Mouse (Mus musculus): ENCODE results near the gene Fahd1. TPM values are rescaled to one million over a fixed set of nuclear protein-coding genes. Genes with fewer than 3 reads are reported as not detected.

The Fahd1 gene
- polyA plus RNA-seq, 1 experiment from 2014 or later, result 16.6 TPM

DNA sequence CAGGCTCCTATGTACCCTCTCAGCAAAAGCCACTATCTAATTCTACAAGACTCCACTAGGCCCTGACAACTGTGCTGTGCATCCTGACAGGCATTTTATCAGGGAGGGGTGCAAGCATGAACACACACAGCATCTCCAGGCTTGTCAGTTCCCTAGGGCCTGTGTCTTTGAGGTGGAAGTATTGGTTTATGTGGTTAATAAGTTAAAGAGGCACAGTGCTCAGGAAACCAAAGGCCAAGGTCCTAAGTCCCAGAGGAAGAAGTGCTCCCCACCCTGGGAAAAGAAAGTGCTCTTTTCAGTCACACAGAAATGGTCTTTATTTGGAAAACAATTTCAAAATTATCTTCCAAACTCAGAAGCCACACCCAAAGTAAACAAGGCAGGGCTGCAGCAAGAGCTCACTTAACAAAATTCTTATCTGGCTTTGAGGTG is 1.5 kb downstream of the Fahd1 start:
- ATAC-seq (ENCODE audit: insufficient number of reproducible peaks, low FRiP score, low TSS enrichment, low read depth), result no peak
- DNase-seq (ENCODE audit: low spot score), result no peak
- Histone ChIP-seq H3K4me3 (ENCODE audit: low read depth, low read length) (no peak overlapping the region), H3K36me3 (ENCODE audit: control insufficient read depth, insufficient read depth, low read length) (no peaks in the 10 kb centered on the region), H3K4me2 (ENCODE audit: low read depth, severe bottlenecking) (peak overlapping the region; percentile 87; the same call in 1 of the 2 replicates), H3K27me3 (ENCODE audit: control insufficient read depth, insufficient read depth, low read length) (0 out of 2 replicates have a peak, but pooled peaks cover 6% of the 10 kb centered on the region), H3K9me3 (ENCODE audit: control insufficient read depth, low read length) (no peaks in the 10 kb centered on the region), H3K4me1 (ENCODE audit: control insufficient read depth, insufficient read depth, low read length) (peaks cover 3% of the 10 kb centered on the region; the same call in 1 of the 2 replicates), H3K9ac (ENCODE audit: low read length) (no peak overlapping the region), H3K27ac (replicated peaks; ENCODE audit: low read depth, low read length) (no peak overlapping the region)

DNA sequence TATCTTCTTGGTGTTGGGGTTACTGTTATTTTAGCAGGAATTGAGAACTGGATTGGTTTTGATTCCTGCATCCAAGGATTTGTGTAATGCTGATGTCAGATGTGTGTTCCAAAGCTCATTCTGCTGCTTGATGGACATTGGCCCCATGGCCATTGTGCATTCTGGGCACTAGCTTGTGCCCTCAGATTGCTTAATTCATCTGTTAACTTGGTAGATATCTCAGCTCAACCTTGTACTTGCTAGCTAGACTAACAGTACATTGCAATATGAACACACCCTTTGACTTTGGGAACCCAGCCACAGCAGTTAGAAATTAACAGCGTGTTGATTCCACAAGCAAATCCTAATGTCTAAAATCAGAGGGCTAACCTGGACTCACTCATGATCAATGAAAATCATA is 2.8 kb downstream of the Fahd1 start:
- H3K36me3 ChIP-seq (ENCODE audit: control insufficient read depth, insufficient read depth, low read length), result no peaks in the 10 kb centered on the region
- DNase-seq (ENCODE audit: low spot score) (no peak), ATAC-seq (ENCODE audit: insufficient number of reproducible peaks, low FRiP score, low TSS enrichment, low read depth) (no peak)
- H3K27ac ChIP-seq (replicated peaks; ENCODE audit: low read depth, low read length), result no peak overlapping the region
- 0 out of 2 replicates have a peak, but pooled peaks cover 6% of the 10 kb centered on the region for H3K27me3 ChIP-seq (ENCODE audit: control insufficient read depth, insufficient read depth, low read length)
- peaks cover 3% of the 10 kb centered on the region; the same call in 1 of the 2 replicates for H3K4me1 ChIP-seq (ENCODE audit: control insufficient read depth, insufficient read depth, low read length)
- H3K9ac ChIP-seq (ENCODE audit: low read length), result no peak overlapping the region
- no peaks in the 10 kb centered on the region for H3K9me3 ChIP-seq (ENCODE audit: control insufficient read depth, low read length)
- WGBS, result 98% methylated on average over 1 of the region's 1 CpGs
- H3K4me2 ChIP-seq (ENCODE audit: low read depth, severe bottlenecking), result no peak overlapping the region
- no peak overlapping the region for H3K4me3 ChIP-seq (ENCODE audit: low read depth, low read length)

DNA sequence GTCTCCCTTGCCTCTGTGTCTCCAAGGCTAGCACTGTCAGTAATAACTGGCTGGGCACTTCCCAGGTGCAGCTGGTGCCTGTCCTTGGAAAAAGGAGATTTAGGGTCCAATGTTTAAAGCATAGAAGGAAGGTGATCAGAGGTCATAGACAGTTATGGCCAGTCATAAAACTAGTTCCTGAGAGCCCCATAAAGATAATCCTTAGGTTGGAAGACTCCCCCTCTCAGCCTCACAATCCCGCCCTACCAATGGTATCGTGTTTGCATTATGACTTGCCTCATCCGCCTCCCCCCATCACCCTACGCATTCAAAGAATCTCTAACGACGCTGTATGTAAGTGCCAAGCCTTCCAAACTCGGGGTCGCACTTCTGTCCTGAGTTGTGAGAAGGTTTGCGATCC is 5.6 kb downstream of the Fahd1 start:
- Histone ChIP-seq H3K9ac (ENCODE audit: low read length) (no peak overlapping the region), H3K4me2 (ENCODE audit: low read depth, severe bottlenecking) (no peak overlapping the region), H3K36me3 (ENCODE audit: control insufficient read depth, insufficient read depth, low read length) (no peaks in the 10 kb centered on the region), H3K27ac (replicated peaks; ENCODE audit: low read depth, low read length) (no peak overlapping the region), H3K4me3 (ENCODE audit: low read depth, low read length) (no peak overlapping the region), H3K27me3 (ENCODE audit: control insufficient read depth, insufficient read depth, low read length) (no peaks in the 10 kb centered on the region), H3K4me1 (ENCODE audit: control insufficient read depth, insufficient read depth, low read length) (peaks cover 3% of the 10 kb centered on the region; the same call in 1 of the 2 replicates), H3K9me3 (ENCODE audit: control insufficient read depth, low read length) (no peaks in the 10 kb centered on the region)
- no peak for ATAC-seq (ENCODE audit: insufficient number of reproducible peaks, low FRiP score, low TSS enrichment, low read depth)
- WGBS, result 32% methylated on average over 9 of the region's 9 CpGs
- no peak for DNase-seq (ENCODE audit: low spot score)

DNA sequence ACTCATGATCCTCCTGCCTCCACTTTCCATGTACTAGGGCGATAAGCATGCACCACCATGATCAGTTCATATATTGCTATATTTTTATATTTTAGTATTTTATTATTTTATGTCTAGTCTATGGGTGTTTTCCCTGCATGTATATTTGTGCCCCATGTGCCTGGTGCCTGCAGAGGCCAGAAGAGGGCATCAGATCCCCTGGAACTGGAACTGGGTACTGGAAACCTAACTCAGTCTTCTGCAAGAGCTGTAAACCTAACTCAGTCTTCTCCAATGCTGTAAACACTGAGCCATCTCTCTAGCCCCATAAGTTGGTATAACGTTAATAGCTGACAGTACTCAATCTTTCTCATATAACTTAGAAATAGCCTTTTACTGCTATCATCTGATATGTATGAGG is 7.5 kb downstream of the Fahd1 start:
- DNase-seq (ENCODE audit: low spot score) (no peak), ATAC-seq (ENCODE audit: insufficient number of reproducible peaks, low FRiP score, low TSS enrichment, low read depth) (no peak)
- no peaks in the 10 kb centered on the region for H3K36me3 ChIP-seq (ENCODE audit: control insufficient read depth, insufficient read depth, low read length)

DNA sequence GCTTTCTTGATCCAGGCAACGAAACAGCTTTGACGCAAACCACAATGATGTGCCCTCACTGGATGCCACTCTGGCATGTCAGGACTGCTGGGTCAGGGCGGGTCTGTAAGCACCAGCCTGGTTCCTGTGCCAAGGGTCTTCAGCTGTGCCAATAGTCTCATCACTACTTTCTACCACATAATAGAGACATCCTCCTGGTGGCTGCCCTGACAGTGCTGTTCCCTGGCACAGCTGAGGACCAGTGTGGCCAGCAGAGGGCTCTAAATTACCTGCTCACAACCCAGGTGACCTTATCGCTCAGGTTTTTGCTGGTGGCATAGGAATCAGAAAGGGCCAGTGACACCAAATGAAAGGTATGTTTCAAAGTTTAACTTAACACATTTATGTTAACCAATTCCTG is 9.0 kb downstream of the Fahd1 start:
- no peaks in the 10 kb centered on the region for H3K27me3 ChIP-seq (ENCODE audit: control insufficient read depth, insufficient read depth, low read length)
- no peak overlapping the region for H3K27ac ChIP-seq (replicated peaks; ENCODE audit: low read depth, low read length)
- 50% methylated on average over 4 of the region's 4 CpGs for WGBS
- H3K4me1 ChIP-seq (ENCODE audit: control insufficient read depth, insufficient read depth, low read length), result no peaks in the 10 kb centered on the region
- no peak overlapping the region for H3K9ac ChIP-seq (ENCODE audit: low read length)
- H3K9me3 ChIP-seq (ENCODE audit: control insufficient read depth, low read length), result no peaks in the 10 kb centered on the region
- H3K36me3 ChIP-seq (ENCODE audit: control insufficient read depth, insufficient read depth, low read length), result no peaks in the 10 kb centered on the region
- H3K4me3 ChIP-seq (ENCODE audit: low read depth, low read length), result no peak overlapping the region
- DNase-seq (ENCODE audit: low spot score) (no peak), ATAC-seq (ENCODE audit: insufficient number of reproducible peaks, low FRiP score, low TSS enrichment, low read depth) (no peak)
- H3K4me2 ChIP-seq (ENCODE audit: low read depth, severe bottlenecking), result no peak overlapping the region

More for the DNA sequence above, 7.5 kb downstream of the Fahd1 start:
- no peaks in the 10 kb centered on the region for H3K27me3 ChIP-seq (ENCODE audit: control insufficient read depth, insufficient read depth, low read length)
- H3K9me3 ChIP-seq (ENCODE audit: control insufficient read depth, low read length), result no peaks in the 10 kb centered on the region
- H3K4me1 ChIP-seq (ENCODE audit: control insufficient read depth, insufficient read depth, low read length), result no peaks in the 10 kb centered on the region
- H3K4me2 ChIP-seq (ENCODE audit: low read depth, severe bottlenecking), result no peak overlapping the region
- H3K9ac ChIP-seq (ENCODE audit: low read length), result no peak overlapping the region
- no peak overlapping the region for H3K4me3 ChIP-seq (ENCODE audit: low read depth, low read length)
- no peak overlapping the region for H3K27ac ChIP-seq (replicated peaks; ENCODE audit: low read depth, low read length)
- WGBS, result 61% methylated on average over 2 of the region's 2 CpGs

DNA sequence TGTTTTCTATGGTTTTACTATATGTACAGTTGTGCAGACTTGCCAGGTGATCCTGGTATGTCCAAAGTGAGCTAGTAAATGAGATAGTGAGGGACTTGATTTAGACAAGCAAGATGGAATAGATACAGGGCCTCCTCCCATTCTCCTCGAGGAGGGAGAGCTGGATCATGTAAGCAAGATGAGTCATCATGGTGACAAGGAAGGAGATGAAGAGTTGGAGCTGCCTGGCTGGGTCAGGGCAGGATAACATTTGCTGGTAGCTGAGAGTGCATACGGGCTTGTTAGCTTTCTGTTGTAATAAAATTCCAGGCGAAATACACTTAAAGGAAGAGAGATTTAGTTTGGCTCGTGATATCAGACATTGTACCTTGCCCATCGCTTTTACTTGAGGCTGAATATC is 9.8 kb downstream of the Fahd1 start:
- Histone ChIP-seq H3K27me3 (ENCODE audit: control insufficient read depth, insufficient read depth, low read length) (no peaks in the 10 kb centered on the region), H3K9me3 (ENCODE audit: control insufficient read depth, low read length) (no peaks in the 10 kb centered on the region), H3K4me2 (ENCODE audit: low read depth, severe bottlenecking) (no peak overlapping the region), H3K4me3 (ENCODE audit: low read depth, low read length) (no peak overlapping the region), H3K27ac (replicated peaks; ENCODE audit: low read depth, low read length) (no peak overlapping the region), H3K36me3 (ENCODE audit: control insufficient read depth, insufficient read depth, low read length) (no peaks in the 10 kb centered on the region), H3K9ac (ENCODE audit: low read length) (no peak overlapping the region), H3K4me1 (ENCODE audit: control insufficient read depth, insufficient read depth, low read length) (no peaks in the 10 kb centered on the region)
- DNase-seq (ENCODE audit: low spot score), result no peak
- 63% methylated on average over 5 of the region's 5 CpGs for WGBS
- ATAC-seq (ENCODE audit: insufficient number of reproducible peaks, low FRiP score, low TSS enrichment, low read depth), result no peak

DNA sequence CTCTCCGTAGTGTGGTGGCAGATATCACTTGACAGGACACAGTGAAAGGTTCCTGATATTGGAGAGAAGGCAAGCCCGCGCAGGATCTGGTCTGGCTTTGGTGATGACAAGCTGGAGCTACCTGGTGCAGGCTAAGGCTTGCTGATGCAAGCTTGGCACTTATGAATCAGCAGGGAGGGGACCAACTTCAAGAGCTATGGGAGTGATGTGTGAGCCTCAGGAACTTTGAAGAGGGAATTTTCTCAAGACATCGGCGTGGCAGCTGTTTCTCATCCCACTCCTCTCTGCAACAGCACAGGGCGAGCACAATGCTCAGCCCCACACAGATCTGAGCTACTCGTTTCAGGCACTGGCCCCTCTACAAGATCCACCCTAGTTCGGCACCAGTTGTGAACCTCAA is 10.3 kb downstream of the Fahd1 start, which contains the start of gene Hagh:
Gene Hagh, plus strand, starts transcription at position 302 of the 400 bp plus-strand sequence.
- no peak for ATAC-seq (ENCODE audit: insufficient number of reproducible peaks, low FRiP score, low TSS enrichment, low read depth)
- Histone ChIP-seq H3K4me3 (ENCODE audit: low read depth, low read length) (no peak within 1 kb of the TSS), H3K9me3 (ENCODE audit: control insufficient read depth, low read length) (no peaks in the 10 kb centered on the region), H3K9ac (ENCODE audit: low read length) (no peak within 1 kb of the TSS), H3K27me3 (ENCODE audit: control insufficient read depth, insufficient read depth, low read length) (no peaks in the 10 kb centered on the region), H3K4me2 (ENCODE audit: low read depth, severe bottlenecking) (no peak within 1 kb of the TSS), H3K27ac (replicated peaks; ENCODE audit: low read depth, low read length) (no peak within 1 kb of the TSS), H3K36me3 (ENCODE audit: control insufficient read depth, insufficient read depth, low read length) (no peaks in the 10 kb centered on the region), H3K4me1 (ENCODE audit: control insufficient read depth, insufficient read depth, low read length) (no peaks in the 10 kb centered on the region)
- DNase-seq (ENCODE audit: low spot score), result no peak
- 65% methylated on average over 8 of the region's 8 CpGs for WGBS

DNA sequence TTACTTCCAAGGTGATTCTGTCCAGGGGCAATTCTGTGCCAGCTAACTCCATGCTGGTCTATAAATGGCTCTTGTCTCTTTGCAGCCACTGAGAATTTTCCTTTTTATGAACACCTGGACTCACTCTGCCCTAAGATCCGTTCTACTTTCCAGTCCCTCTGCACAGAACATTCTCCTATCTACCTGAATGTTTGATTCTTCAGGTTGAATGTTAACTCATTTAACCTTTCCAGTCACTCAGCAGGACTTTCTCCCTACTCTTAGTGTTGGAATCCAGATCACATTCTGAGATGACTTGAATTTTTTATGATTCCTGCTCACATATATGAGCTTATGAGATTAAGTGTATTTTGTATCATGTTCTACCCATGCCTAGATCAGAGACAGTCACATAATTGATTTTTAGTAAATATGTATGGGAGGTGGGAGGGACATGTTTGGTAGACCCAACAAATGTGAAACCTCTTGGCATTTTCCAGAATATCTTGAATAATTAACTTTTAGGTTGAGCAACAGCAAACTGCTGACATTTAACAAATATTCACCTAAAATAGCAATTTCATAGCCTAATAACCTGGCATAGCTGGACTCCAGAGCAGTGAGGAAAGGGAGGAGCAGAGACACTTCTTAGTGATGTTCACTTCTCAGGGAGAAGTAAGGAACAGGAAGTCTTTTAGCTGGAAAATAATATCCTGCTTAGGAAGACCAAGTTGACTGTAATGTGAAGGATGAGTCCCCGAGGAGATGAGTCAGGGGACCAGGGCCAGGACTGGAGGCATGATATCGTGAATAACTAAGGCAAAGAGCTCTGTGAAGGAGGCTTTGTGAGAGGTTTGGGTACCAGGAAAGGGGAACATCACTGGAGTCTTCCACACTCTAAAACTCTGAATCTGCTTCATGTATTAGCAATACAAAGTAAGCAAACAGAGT is 28.5 kb downstream of the Fahd1 start:
- ATAC-seq (ENCODE audit: insufficient number of reproducible peaks, low FRiP score, low TSS enrichment, low read depth) (no peak), DNase-seq (ENCODE audit: low spot score) (no peak)
- Histone ChIP-seq H3K9me3 (ENCODE audit: control insufficient read depth, low read length) (no peaks in the 10 kb centered on the region), H3K36me3 (ENCODE audit: control insufficient read depth, insufficient read depth, low read length) (no peaks in the 10 kb centered on the region), H3K4me1 (ENCODE audit: control insufficient read depth, insufficient read depth, low read length) (no peaks in the 10 kb centered on the region), H3K9ac (ENCODE audit: low read length) (no peak overlapping the region), H3K4me3 (ENCODE audit: low read depth, low read length) (no peak overlapping the region), H3K4me2 (ENCODE audit: low read depth, severe bottlenecking) (no peak overlapping the region), H3K27ac (replicated peaks; ENCODE audit: low read depth, low read length) (no peak overlapping the region), H3K27me3 (ENCODE audit: control insufficient read depth, insufficient read depth, low read length) (no peaks in the 10 kb centered on the region)
- WGBS, result 57% methylated on average over 3 of the region's 3 CpGs
